Mouse (Mus musculus) retina, adult 2 months (tissue): ENCODE results near the gene Arhgef28.

Experiments
- DNase-seq: peaks from one replicate; pipeline ENCODE4 v3.0.0-alpha.2; 2012; ENCODE audit warnings: low read depth, low spot score

Arhgef28 gene

DNA sequence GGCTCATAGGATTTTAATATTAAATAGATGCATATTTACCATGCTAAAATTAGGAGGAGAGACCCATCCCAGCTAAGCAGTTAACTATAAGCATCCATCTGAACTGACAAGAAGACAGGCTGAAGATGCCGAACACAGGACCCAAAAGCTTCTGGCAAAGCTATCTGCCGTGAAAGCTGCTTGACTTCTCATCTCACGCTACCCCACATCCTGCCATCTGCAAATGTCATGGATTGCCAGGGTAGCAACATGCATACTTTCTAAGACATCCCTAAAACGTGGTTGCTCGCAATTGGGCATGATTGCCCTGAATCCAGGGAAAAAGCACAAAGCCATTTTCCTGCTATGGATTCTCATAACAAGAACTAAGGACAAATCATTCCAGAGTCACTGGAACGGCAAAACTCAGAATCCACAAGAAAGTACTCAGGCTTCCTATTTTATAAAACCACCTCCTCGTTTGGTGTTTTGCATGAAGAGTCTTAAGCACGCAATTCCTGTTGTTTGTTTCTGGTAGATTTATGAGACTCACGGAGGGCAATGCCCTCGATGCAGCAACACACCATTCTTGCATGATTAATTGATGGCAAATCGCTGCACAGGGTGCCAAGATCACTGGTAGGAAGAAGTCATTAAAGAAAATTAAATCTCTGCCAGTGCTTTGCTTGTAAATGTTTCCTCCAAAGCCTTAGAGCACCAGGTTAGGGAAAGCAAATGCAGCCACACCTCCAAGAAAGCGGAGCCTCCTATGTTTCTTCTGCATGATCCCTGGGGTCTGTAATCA lies 287.9 kb downstream of the Arhgef28 start:
- DNase-seq = no peak

GRCm38 (mm10) chr13:97911013-97911412 lies 295.2 kb downstream of the Arhgef28 start:
- no peak for DNase-seq

GRCm38 (mm10) chr13:97902821-97903220 lies 303.4 kb downstream of the Arhgef28 start:
- no peak for DNase-seq

GRCm38 (mm10) chr13:97900380-97900758 lies 305.9 kb downstream of the Arhgef28 start:
- DNase-seq = no peak

DNA sequence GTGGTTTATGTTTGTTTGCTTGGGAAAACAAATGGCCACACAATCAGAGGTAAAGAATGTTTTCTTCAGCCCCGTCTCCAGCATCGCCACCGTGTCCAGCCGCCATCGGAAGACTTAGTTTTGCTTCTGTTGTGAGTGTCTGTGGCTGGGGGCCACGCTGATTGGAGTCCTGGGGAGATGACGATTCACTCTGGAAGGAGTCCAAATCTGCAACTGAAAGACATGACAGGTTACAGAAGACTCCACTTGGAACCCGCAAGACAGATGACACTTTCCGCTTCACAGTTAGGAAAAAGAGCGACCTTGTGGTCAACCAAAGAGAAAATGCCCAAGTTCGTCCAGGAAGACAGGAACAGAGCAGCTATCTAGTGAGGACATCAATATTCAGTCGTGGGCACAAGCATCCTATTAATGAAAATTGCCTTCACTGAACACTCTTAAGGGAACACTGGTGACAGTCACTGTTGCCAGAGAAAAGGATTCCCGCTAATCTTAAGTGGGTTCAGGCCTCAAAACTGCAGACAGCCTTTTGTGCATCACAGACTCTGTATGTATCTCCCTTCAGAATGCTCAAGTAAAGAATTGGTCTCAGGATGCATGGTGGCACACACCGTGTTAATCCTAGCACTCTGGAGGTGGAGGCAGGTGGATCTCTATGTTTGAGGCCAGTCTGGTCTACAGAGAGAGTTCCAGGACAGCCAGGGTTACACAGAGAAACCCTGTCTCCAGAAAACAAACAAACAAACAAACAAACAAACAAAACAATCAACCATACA lies 306.4 kb downstream of the Arhgef28 start:
- DNase-seq = no peak

GRCm38 (mm10) chr13:97898590-97898989 lies 307.6 kb downstream of the Arhgef28 start:
- no peak for DNase-seq

DNA sequence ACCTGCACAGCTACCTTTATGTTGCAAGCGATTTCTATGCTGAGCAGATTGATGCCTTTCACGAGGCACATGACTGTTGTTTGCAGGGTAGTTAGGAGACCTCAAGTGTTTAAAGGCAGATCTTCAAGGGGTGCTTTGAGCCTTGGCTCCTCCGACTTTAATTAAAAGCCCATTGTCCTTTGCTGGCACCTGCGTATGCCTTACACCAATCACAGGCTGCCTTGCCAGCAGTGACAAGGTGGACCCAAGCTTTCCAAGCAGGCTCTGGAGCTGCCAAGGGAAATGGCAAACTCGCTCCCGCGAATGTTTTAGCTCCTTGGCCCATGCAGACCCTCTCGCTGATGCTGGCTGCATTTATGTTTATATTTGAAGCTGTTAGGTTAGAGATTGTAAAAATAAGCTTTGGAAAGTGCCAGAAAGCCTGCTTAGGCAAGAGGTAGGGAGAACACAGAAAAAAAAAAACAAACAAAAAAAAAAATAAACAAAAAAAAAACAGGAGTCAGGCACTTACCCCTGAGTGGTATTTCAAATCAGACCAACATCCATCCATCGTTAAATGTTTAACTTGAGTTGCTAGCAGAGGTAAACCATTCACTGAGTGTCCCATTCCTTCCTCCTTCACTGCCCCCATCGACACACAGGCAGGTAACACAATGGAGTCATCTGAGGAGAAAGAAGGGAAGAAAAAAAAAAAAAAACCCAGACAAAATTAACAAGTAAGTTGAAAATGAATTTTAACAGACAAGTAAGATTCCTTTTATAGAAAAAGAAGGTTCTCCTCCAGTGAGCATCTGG lies 313.0 kb downstream of the Arhgef28 start:
- DNase-seq = no peak

GRCm38 (mm10) chr13:97892089-97892884 lies 314.0 kb downstream of the Arhgef28 start:
- peak; percentile 13 for DNase-seq

GRCm38 (mm10) chr13:97888046-97888445 lies 318.2 kb downstream of the Arhgef28 start:
- no peak for DNase-seq

DNA sequence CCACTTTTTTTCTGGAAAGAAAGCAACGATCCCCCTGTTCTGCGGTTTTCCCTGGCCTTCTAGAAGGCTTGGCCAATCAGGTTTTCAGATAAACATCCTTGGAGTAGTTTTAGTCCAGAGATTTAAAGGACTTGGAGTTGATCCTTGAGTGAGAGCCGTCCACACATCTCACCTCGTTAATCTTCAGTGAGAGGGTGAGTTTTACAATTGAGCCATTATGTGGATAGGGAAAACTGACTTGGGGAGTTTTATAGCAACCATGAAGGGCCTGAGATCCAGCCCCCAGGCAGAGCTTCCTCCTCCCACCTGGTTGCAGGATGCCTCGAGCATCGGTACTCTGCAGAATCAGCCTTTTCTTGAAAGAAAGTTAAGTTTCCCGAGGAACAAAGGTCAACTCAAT lies 318.7 kb downstream of the Arhgef28 start:
- DNase-seq = no peak

DNA sequence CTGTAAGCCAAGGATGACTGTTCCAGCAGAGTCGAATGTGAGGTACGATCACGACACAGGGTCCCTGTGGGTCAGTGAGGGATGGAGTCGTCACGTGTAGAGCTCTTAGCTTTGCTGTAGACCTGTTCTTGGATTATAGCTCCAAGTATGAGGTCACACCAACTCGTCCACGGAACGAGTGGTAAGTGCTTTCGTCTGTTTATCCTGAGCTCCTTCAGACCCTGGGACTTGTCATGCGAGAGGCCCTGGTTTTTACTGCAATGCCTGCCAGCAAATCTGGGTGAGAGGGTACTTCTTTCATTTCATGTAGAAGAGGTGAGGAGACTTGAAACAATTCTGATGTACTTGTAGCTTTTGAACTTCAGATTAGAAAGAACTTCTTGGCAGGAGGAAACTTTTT lies 322.6 kb downstream of the Arhgef28 start:
- DNase-seq = no peak

GRCm38 (mm10) chr13:97876450-97876849 lies 329.8 kb downstream of the Arhgef28 start:
- DNase-seq = no peak

- no peak for DNase-seq
Observed at GRCm38 (mm10) chr13:97876031-97876430, 330.2 kb downstream of the Arhgef28 start.

GRCm38 (mm10) chr13:97869428-97869827 lies 336.8 kb downstream of the Arhgef28 start:
- DNase-seq = no peak

DNA sequence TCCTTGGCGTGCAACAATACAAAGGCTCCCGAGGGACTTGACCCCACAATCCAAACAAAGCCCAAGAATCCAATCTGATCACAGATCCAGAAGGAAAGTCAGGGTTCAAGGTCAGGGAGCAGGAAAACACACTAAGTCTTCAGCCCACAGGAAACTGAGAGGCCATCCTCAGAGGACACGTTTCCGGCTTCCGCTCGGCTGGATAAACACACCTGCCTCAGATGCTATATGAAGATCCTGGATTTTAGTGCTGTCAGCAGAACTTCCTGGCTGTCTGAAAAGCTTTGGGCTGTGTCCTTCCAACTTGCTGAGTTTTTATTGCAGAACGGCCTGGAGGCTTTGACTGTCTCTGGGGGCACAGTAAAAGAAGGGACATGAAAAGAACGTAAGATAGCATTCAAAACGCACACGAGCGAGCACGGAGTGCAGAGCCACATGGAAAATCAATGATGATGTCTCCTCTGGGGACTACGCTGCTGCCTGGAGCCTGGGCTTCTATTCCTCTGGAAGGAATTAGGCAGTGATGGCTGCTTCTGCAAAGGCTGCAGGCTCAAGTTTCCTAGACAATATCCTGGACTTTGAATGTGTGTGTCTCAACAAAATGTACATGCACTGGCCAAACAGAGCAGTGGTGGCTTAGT lies 338.8 kb downstream of the Arhgef28 start:
- DNase-seq = no peak

DNA sequence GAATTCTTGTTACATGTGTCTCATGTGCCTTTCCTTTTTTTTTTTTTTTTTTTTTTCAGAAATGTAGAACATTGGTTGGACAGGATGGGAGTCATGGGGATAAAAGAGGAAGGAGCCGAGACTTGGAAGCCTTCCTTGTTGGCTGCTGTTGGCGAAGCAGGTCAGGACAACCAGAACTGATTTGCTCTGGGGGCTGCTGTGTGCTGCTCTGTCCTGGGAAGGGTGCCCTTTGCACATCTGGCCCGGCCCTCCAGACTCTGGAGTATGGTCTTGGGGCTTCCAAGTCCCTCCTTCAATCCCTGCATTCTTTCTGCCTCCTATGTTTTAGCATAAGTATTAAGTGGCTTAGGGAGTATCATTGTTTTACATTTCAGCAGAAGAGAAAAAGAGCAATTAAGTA lies 347.2 kb downstream of the Arhgef28 start:
- DNase-seq = no peak

DNA sequence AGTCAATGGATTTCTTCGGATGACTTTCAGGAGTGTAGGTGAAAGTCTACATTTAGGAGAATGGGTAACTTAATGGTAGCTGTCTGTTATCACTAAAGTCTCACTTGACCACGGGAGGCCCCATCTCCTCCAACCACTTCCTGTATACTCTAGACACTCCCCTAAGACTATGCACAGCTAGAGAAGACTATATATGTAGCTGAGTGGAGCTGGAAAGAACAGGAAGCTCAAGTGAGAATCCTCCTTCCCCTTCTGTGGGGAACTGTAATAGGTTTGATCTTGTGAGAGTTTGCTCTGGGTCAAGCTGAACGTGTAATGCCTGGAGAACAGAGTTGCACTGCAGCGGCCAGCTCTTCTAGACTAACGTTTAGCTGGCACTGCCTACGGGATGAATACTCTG lies 348.4 kb downstream of the Arhgef28 start:
- DNase-seq = no peak

GRCm38 (mm10) chr13:97853356-97853968 lies 352.8 kb downstream of the Arhgef28 start:
- DNase-seq = no peak
